In genomic region chr2:153490940-153491339, GRCm38 (mm10) we compare ENCODE assay signal across 13 mouse cellular contexts. TPM values are rescaled to one million over a fixed set of nuclear protein-coding genes. Genes with fewer than 3 reads are reported as not detected.
DNase-seq lines count a peak whose midpoint lies in the region; ATAC-seq and TF ChIP-seq lines count a peak whose summit lies in the region.
"Had no signal": no experiment of that assay in that cellular context is flagged by ENCODE, and none has a peak within 500 bp of the region (broad histone marks: within the 10 kb centered on the region; RNA-seq: fewer than 3 reads in every experiment).

No protein-coding gene starts in this region.

- H3K27me3 ChIP-seq in hindbrain, embryonic 15.5 days, result no peaks in the 10 kb centered on the region
- H3K27me3 ChIP-seq in midbrain, embryonic 16.5 days (ENCODE audit: control insufficient read depth, insufficient read depth, low read depth, low read length), result no peaks in the 10 kb centered on the region

- no peak overlapping the region for H3K4me3 ChIP-seq in layer of hippocampus, adult 2 months
- H3K4me3 ChIP-seq in hindbrain, embryonic 15.5 days, result no peak overlapping the region
- no peak overlapping the region for H3K4me3 ChIP-seq in midbrain, embryonic 16.5 days (ENCODE audit: low read depth, low read length)

- DNase-seq in layer of hippocampus, adult 2 months (ENCODE audit: low spot score in 2 of 2), result no peak
- no peak for DNase-seq in layer of hippocampus, postnatal 14 days (ENCODE audit: low spot score in 2 of 2)
- DNase-seq in cerebellum, postnatal 25 days, result peak; percentile 49 to 50
- no peak for DNase-seq in embryo, embryonic 10 days (ENCODE audit: low spot score)
- DNase-seq in left cerebral cortex, postnatal 10 days (ENCODE audit: extremely low spot score in 1 of 2, low spot score in 2 of 2), result no peak
- DNase-seq: kidney, postnatal 14 days; lung, adult 2 months had no signal

- intact Hi-C loops in left cerebral cortex, postnatal 10 days (cut with DNase I), result no loop called here

- 22% methylated on average over 5 of the region's 5 CpGs for WGBS in hindbrain, embryonic 15.5 days
- 23% methylated on average over 5 of the region's 5 CpGs for WGBS in midbrain, embryonic 16.5 days

- H3K4me1 ChIP-seq in hindbrain, embryonic 15.5 days (replicated peaks), result peaks cover 45% of the 10 kb centered on the region
- peaks cover 31% of the 10 kb centered on the region for H3K4me1 ChIP-seq in midbrain, embryonic 16.5 days (ENCODE audit: control insufficient read depth, insufficient read depth, low read length)

- H3K27ac ChIP-seq in layer of hippocampus, adult 2 months, result peak overlapping the region; percentile 93; the same call in 1 of the 2 replicates
- peak overlapping the region; percentile 98 for H3K27ac ChIP-seq in hindbrain, embryonic 15.5 days (replicated peaks)
- H3K27ac ChIP-seq in midbrain, embryonic 16.5 days (ENCODE audit: low read length), result 0 out of 2 replicates have a peak overlapping the region, but pooled peaks have one; percentile 24

- ATAC-seq in hindbrain, embryonic 15.5 days (ENCODE audit: low FRiP score, low read depth), result no peak
- ATAC-seq in midbrain, embryonic 16.5 days, result no peak

- no peaks in the 10 kb centered on the region for H3K9me3 ChIP-seq in hindbrain, embryonic 15.5 days
- H3K9me3 ChIP-seq in midbrain, embryonic 16.5 days (replicated peaks; ENCODE audit: control insufficient read depth, low read length, poor library complexity, severe bottlenecking), result no peaks in the 10 kb centered on the region
- H3K9me3 ChIP-seq: G1E had no signal

- no peak overlapping the region for H3K9ac ChIP-seq in hindbrain, embryonic 15.5 days
- H3K9ac ChIP-seq in midbrain, embryonic 16.5 days (ENCODE audit: low read depth, low read length), result peak overlapping the region; percentile 16; the same call in 1 of the 2 replicates

- H3K36me3 ChIP-seq in hindbrain, embryonic 15.5 days, result no peaks in the 10 kb centered on the region
- H3K36me3 ChIP-seq in midbrain, embryonic 16.5 days (ENCODE audit: control insufficient read depth, insufficient read depth, low read length), result no peaks in the 10 kb centered on the region
- H3K36me3 ChIP-seq: G1E had no signal

- TF ChIP-seq CTCF in layer of hippocampus, adult 2 months (conservative IDR thresholded peaks at IDR 0.05), result no peak

- peak overlapping the region; percentile 95; the same call in 1 of the 2 replicates for H3K4me2 ChIP-seq in hindbrain, embryonic 15.5 days
- H3K4me2 ChIP-seq in midbrain, embryonic 16.5 days (ENCODE audit: low read length), result peak overlapping the region; percentile 88

RNA-seq across cellular contexts. Expression of gene 4930404H24Rik, which starts 1.6 kb away (rescaled TPM):
- total RNA-seq in layer of hippocampus, adult 2 months (2021), result not detected
- not detected for total RNA-seq in layer of hippocampus, postnatal 14 days (2021)
- not detected in 2 replicates for polyA plus RNA-seq in hindbrain, embryonic 15.5 days (2015; fragmentation: Nextera tagmentation; extraction: Ambion mirVana)
- not detected in 2 replicates for polyA plus RNA-seq in midbrain, embryonic 16.5 days (2015; fragmentation: Nextera tagmentation; extraction: Ambion mirVana)
- total RNA-seq in left cerebral cortex, postnatal 10 days (2021), result not detected
- total RNA-seq: G1E had no signal
- polyA plus RNA-seq: cortical plate, adult 2 months; G1E; lung, adult 2 months; neural tube, embryonic 11.5 days; urinary bladder, adult 2 months had no signal

RNA-seq across cellular contexts. Expression of gene Nol4l, which starts 38.8 kb away (rescaled TPM):
- total RNA-seq in layer of hippocampus, adult 2 months (2021), result 10 to 100 TPM; 47.6 to 52.1 TPM
- total RNA-seq in layer of hippocampus, postnatal 14 days (2021), result 10 to 100 TPM; 55.6 to 60.1 TPM
- 42.6 and 45.4 TPM in 2 replicates for polyA plus RNA-seq in hindbrain, embryonic 15.5 days (2015; fragmentation: Nextera tagmentation; extraction: Ambion mirVana)
- 39.9 and 47.5 TPM in 2 replicates for polyA plus RNA-seq in midbrain, embryonic 16.5 days (2015; fragmentation: Nextera tagmentation; extraction: Ambion mirVana)
- 10 to 100 TPM; 55.5 to 62.5 TPM for total RNA-seq in left cerebral cortex, postnatal 10 days (2021)

Comparison
In these comparisons a context has a peak if more than half of its experiments do, and no peak if none do; other contexts are left out.
1. DNase-seq: peak in cerebellum, postnatal 25 days (2 of 2); none in layer of hippocampus, adult 2 months (0 of 2), layer of hippocampus, postnatal 14 days (0 of 2), embryo, embryonic 10 days (single experiment) and left cerebral cortex, postnatal 10 days (0 of 2).
2. H3K27ac ChIP-seq: peak in every context shown above with its lines; median percentile 98 in hindbrain, embryonic 15.5 days; 93 in layer of hippocampus, adult 2 months; 24 in midbrain, embryonic 16.5 days.